Mouse (Mus musculus) ES-E14 (cell line): ENCODE measurements around the gene Tmem262. TPM values are rescaled to one million over a fixed set of nuclear protein-coding genes. Genes with fewer than 3 reads are reported as not detected.

Source experiments
- DNase-seq: peaks from one replicate; pipeline ENCODE4 v3.0.0-alpha.2; 2013; ENCODE audit warnings: low read depth, low spot score
- H3K27ac ChIP-seq: 2 replicates; pipeline ENCODE4 v1.5.1; 2012; ENCODE audit warnings: low read depth, mild to moderate bottlenecking, low read length, moderate library complexity, mixed read lengths; ENCODE audit not compliant: poor library complexity, insufficient read depth, severe bottlenecking
- H3K36me3 ChIP-seq: 2 replicates; pipeline ENCODE4 v1.6.1; 2012; ENCODE audit warnings: mild to moderate bottlenecking, low read length, moderate library complexity, mixed read lengths; ENCODE audit not compliant: control insufficient read depth, poor library complexity, insufficient read depth, severe bottlenecking
- H3K4me1 ChIP-seq, 2 experiments: fragments of 150-350 bp in 1 of 2; sonication (generic) in 1 of 2; 2 replicates each; pipeline ENCODE4 v1.6.1; 2012; ENCODE audit warnings: low read length in 2 of 2, mild to moderate bottlenecking in 1 of 2, mixed read lengths in 1 of 2; ENCODE audit not compliant: control insufficient read depth in 2 of 2, insufficient read depth in 2 of 2, poor library complexity in 1 of 2
- H3K4me3 ChIP-seq, 2 experiments: fragments of 150-350 bp in 1 of 2; sonication (generic) in 1 of 2; 2 replicates each; pipeline ENCODE4 v1.5.1; 2012; ENCODE audit warnings: low read length in 2 of 2, low read depth in 1 of 2, mild to moderate bottlenecking in 1 of 2, mixed read lengths in 1 of 2; ENCODE audit not compliant: insufficient read depth in 1 of 2, poor library complexity in 1 of 2, severe bottlenecking in 1 of 2
- H3K9ac ChIP-seq: 2 replicates; pipeline ENCODE4 v1.6.1; 2012; ENCODE audit warnings: low read depth, mild to moderate bottlenecking, low read length, mixed read lengths; ENCODE audit not compliant: poor library complexity, insufficient read depth, severe bottlenecking
- H3K9me3 ChIP-seq: fragments of 150-350 bp; sonication (generic); 2 replicates; pipeline ENCODE4 v1.6.1; 2012; ENCODE audit warnings: low read depth, mild to moderate bottlenecking, low read length; ENCODE audit not compliant: control insufficient read depth, insufficient read depth
- CHD2 ChIP-seq: IDR thresholded peaks from 2 replicates; pipeline ENCODE4 v1.6.1; 2014; ENCODE audit warnings: mild to moderate bottlenecking, low read depth, low read length, inconsistent platforms
- HCFC1 ChIP-seq: IDR thresholded peaks from 2 replicates; pipeline ENCODE4 v1.6.1; 2012; ENCODE audit warnings: low read length, inconsistent platforms, borderline replicate concordance; ENCODE audit not compliant: insufficient read depth
- MAFK ChIP-seq: IDR thresholded peaks from 2 replicates; pipeline ENCODE4 v1.6.1; 2014; ENCODE audit warnings: mild to moderate bottlenecking, low read depth, low read length, inconsistent platforms; ENCODE audit not compliant: insufficient read depth
- ZC3H11A ChIP-seq: IDR thresholded peaks from 2 replicates; pipeline ENCODE4 v1.6.1; 2012; ENCODE audit warnings: low read depth, mild to moderate bottlenecking, inconsistent platforms, low read length, borderline replicate concordance
- ZNF384 ChIP-seq: IDR thresholded peaks from 2 replicates; pipeline ENCODE4 v1.6.1; 2012; ENCODE audit warnings: low read depth, low read length, inconsistent platforms
- in situ Hi-C, 2 experiments: fragments of 600-800 bp; cut with MboI; formaldehyde crosslinking; loops; one replicate each; pipeline ENCODE4 v1.15.1; 2025; ENCODE audit warnings: low sequenced_read_pairs in 2 of 2, inconsistent platforms in 1 of 2; ENCODE audit not compliant: unreplicated experiment in 2 of 2
- total RNA-seq: library from RNA; depleted of rRNA; stranded (reverse); fragments of 300-350 nt; gene quantifications from 2 replicates; pipeline ENCODE4 v1.2.3, GENCODE M21; 2012

Tmem262 gene
- total RNA-seq, 1 experiment = not detected

DNA sequence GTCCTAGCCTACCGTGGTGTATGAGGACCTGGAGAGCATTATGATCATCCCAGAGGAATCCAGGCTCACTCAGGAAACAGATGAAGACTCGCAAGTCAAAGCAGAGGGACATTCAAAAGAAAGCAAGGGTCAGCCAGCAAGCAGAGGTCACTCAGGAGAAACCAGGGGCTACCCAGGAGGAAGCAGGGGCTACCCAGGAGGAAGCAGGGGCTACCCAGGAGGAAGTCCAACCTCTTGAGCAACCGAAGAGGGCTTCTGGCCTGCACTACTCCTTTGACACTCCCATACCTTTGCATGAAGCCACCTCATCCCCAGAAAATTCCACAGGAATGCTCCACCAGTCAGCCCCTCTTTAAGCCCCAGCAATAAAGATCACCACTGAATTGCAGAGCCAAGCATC is 18.0 kb downstream of the Tmem262 start:
- TF ChIP-seq ZC3H11A (no peak), MAFK (no peak), ZNF384 (no peak), HCFC1 (no peak), CHD2 (no peak)
- no peak for DNase-seq
- peaks cover 0 to 9% of the 10 kb centered on the region in 2 experiments; a peak in 2 of 4 replicates for H3K4me1 ChIP-seq
- no peak overlapping the region for H3K4me3 ChIP-seq
- in situ Hi-C loops = no loop called here
- no peak overlapping the region for H3K27ac ChIP-seq
- H3K9ac ChIP-seq = no peak overlapping the region
- H3K36me3 ChIP-seq = peaks cover 41% of the 10 kb centered on the region
- no peaks in the 10 kb centered on the region for H3K9me3 ChIP-seq

DNA sequence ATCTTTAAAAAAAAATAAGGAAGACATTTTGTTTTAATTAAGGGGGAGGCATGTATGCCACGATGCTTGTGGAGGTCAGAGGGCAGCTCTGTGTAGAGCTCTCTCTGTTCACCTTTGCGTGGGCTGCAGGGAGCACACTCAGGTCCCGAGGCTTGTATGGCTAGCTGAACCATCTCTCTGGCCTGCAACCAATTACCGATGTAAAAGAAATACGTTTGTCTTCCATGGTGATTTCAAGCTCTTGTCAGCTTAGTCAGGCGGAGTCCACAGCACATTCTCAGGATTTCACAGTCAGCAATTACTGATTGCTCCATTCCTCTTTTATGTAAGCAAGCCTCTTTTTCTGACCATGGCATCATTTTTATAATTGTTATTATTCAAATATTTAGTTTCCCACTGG is 21.4 kb downstream of the Tmem262 start:
- Histone ChIP-seq H3K4me3 (no peak overlapping the region), H3K4me1 (peaks cover 0 to 15% of the 10 kb centered on the region in 2 experiments; a peak in 2 of 4 replicates), H3K9ac (no peak overlapping the region), H3K9me3 (no peaks in the 10 kb centered on the region), H3K36me3 (peaks cover 20% of the 10 kb centered on the region), H3K27ac (no peak overlapping the region)
- no peak for DNase-seq
- TF ChIP-seq HCFC1 (no peak), ZC3H11A (no peak), ZNF384 (no peak), MAFK (no peak), CHD2 (no peak)
- in situ Hi-C loops = no loop called here

DNA sequence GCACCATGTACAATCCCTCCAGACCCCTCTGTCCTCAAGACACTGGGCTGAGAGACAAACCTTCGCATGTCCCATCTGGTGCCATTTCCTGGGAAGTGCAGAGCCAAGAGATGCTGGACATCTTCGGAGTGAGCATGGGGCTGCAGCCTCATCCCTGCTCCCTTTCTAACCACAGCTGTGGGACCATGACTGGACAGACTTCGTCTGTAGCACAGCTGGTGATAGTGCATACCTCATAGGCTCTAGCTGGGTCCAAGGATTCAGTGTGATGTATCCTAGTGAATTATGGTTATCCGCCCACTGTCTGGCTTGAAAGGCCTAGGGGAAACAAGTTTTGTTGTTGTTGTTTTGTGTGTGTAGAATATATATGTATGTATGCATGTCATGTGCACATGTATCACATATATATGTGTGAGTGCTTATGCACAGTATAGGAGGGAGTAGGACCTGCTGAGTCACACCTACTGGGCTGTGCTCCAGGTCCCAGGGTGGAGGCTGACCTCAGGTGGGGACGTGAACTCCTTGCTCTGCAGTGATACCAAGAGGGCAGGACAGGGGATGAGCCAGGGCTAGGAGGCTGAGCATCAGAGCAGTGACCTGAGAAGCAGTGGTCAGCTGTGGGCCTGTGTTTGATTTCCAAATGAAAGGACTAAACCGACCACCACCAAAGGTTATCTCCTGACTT is 22.5 kb downstream of the Tmem262 start:
- H3K9ac ChIP-seq = no peak overlapping the region
- in situ Hi-C loops = no loop called here
- no peak for TF ChIP-seq CHD2
- no peak for TF ChIP-seq MAFK
- no peak for TF ChIP-seq ZC3H11A
- no peak for TF ChIP-seq ZNF384
- no peak for TF ChIP-seq HCFC1
- peaks cover 0 to 15% of the 10 kb centered on the region in 2 experiments; a peak in 2 of 4 replicates for H3K4me1 ChIP-seq
- H3K9me3 ChIP-seq = no peaks in the 10 kb centered on the region
- H3K36me3 ChIP-seq = peaks cover 20% of the 10 kb centered on the region
- no peak overlapping the region for H3K4me3 ChIP-seq
- no peak overlapping the region for H3K27ac ChIP-seq
- DNase-seq = no peak

DNA sequence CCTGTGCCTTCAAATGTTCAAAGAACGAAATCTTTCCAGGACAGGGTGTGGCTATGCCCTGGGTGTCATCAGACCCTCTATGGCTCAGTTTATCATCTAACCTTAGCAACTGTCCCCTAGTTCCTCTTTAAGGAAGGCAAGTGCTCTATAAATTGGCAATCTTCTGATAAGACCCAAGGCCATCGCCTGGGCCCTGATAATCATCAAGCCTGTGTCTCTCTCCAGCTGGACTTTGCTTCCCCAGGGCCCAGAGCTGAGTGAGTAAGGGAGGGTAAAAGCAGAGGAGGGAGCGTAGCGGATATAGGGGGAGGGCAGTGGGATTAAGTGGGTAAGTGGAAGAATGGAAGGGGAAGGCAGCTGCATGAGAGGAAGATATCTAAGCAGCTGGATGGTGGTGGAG is 24.6 kb downstream of the Tmem262 start:
- no peaks in the 10 kb centered on the region for H3K9me3 ChIP-seq
- peaks cover 0 to 15% of the 10 kb centered on the region in 2 experiments; a peak in 2 of 4 replicates for H3K4me1 ChIP-seq
- peaks cover 8% of the 10 kb centered on the region; the same call in 1 of the 2 replicates for H3K36me3 ChIP-seq
- TF ChIP-seq MAFK (no peak), ZNF384 (no peak), ZC3H11A (no peak), HCFC1 (no peak), CHD2 (no peak)
- in situ Hi-C loops = no loop called here
- H3K4me3 ChIP-seq = no peak overlapping the region
- H3K9ac ChIP-seq = no peak overlapping the region
- H3K27ac ChIP-seq = no peak overlapping the region
- no peak for DNase-seq
